Mouse (Mus musculus) spleen, adult 2 months (tissue): ENCODE measurements at regions not wholly inside any gene's neighbourhood (a gene's known extent, or its start where the extent isn't known, plus 50 kb on each side); places are given as distances from the start of the nearest gene placed in this dataset.

ENCODE experiments used
- CTCF ChIP-seq: fragments of 200-500 bp; IDR thresholded peaks from 2 replicates; pipeline ENCODE4 v1.5.1; 2011; ENCODE audit warnings: mild to moderate bottlenecking, inconsistent platforms; ENCODE audit not compliant: insufficient read depth, insufficient read length, insufficient replicate concordance; ENCODE audit errors: extremely low read depth
- POLR2A ChIP-seq: fragments of 200-500 bp; IDR thresholded peaks from 2 replicates; pipeline ENCODE4 v1.6.1; 2011; ENCODE audit warnings: low read depth, low read length, inconsistent platforms

DNA sequence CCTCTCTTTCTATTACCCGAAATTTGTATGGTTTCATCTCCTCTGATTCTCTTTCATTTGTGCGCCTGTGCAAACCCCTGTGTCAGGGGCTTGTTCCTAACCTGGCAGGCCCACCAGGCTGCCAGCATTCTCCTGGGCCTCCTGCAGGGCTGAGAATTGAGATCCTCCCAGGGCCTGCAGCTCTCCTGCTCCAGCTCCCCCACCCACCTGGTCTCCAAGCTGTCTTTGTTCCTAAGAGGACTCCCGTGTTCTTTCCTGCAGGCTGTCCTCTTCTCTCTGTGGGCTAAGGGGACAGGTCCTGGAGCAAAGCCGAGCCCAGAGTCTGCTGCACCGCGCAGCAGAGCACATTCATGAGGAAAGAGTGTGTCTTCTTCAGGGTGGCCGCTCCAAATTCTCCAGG, 163.3 kb upstream of the Gm4791 start:
- TF ChIP-seq CTCF (no peak), POLR2A (no peak)
